Mouse (Mus musculus) layer of hippocampus, adult 2 months (tissue): ENCODE measurements at regions not wholly inside any gene's neighbourhood (a gene's known extent, or its start where the extent isn't known, plus 50 kb on each side); places are given as distances from the start of the nearest gene placed in this dataset.

Source experiments
- DNase-seq, 2 experiments: peaks; one replicate each; pipeline ENCODE4 v3.0.0; 2022; ENCODE audit warnings: low spot score in 2 of 2
- H3K27ac ChIP-seq: fragments of 200-600 bp; 2 replicates; pipeline ENCODE4 v1.8.1; 2022
- H3K4me3 ChIP-seq: fragments of 200-600 bp; 2 replicates; pipeline ENCODE4 v1.8.1; 2022; ENCODE audit warnings: mild to moderate bottlenecking
- CTCF ChIP-seq: fragments of 200-600 bp; conservative IDR thresholded peaks from 2 replicates; pipeline ENCODE4 v1.8.1; 2022; ENCODE audit warnings: antibody characterized with exemption, mild to moderate bottlenecking, moderate library complexity

GRCm38 (mm10) chr16:78688251-78688650, 111.7 kb upstream of the D16Ertd472e start:
- no peak for DNase-seq
- no peak overlapping the region for H3K27ac ChIP-seq
- TF ChIP-seq CTCF, result no peak
- H3K4me3 ChIP-seq, result no peak overlapping the region

GRCm38 (mm10) chr16:78685160-78685559, 108.7 kb upstream of the D16Ertd472e start:
- no peak for TF ChIP-seq CTCF

GRCm38 (mm10) chr16:78684031-78684430, 107.5 kb upstream of the D16Ertd472e start:
- H3K4me3 ChIP-seq, result no peak overlapping the region
- TF ChIP-seq CTCF, result no peak
- DNase-seq, result peak in 1 of 2 experiments; percentile 13
- no peak overlapping the region for H3K27ac ChIP-seq

More at GRCm38 (mm10) chr16:78685160-78685559, 108.7 kb upstream of the D16Ertd472e start:
- Histone ChIP-seq H3K4me3 (no peak overlapping the region), H3K27ac (no peak overlapping the region)
- DNase-seq, result no peak

- no peak for TF ChIP-seq CTCF
- no peak for DNase-seq
- no peak overlapping the region for H3K27ac ChIP-seq
These were observed 84.6 kb upstream of the D16Ertd472e start for GRCm38 (mm10) chr16:78661126-78661525.

GRCm38 (mm10) chr16:78644710-78645109, 68.2 kb upstream of the D16Ertd472e start:
- H3K4me3 ChIP-seq, result no peak overlapping the region
- no peak for DNase-seq
- peak; percentile 79 for TF ChIP-seq CTCF
- no peak overlapping the region for H3K27ac ChIP-seq

More at GRCm38 (mm10) chr16:78661126-78661525, 84.6 kb upstream of the D16Ertd472e start:
- H3K4me3 ChIP-seq, result no peak overlapping the region

- Histone ChIP-seq H3K4me3 (no peak overlapping the region), H3K27ac (no peak overlapping the region)
- DNase-seq, result no peak
- no peak for TF ChIP-seq CTCF
These were observed 65.2 kb upstream of the D16Ertd472e start for GRCm38 (mm10) chr16:78641717-78642116.

- TF ChIP-seq CTCF, result no peak
- no peak overlapping the region for H3K27ac ChIP-seq
- no peak overlapping the region for H3K4me3 ChIP-seq
- DNase-seq, result no peak
These were observed 64.7 kb upstream of the D16Ertd472e start for GRCm38 (mm10) chr16:78641205-78641604.

GRCm38 (mm10) chr16:78637452-78637851, 60.9 kb upstream of the D16Ertd472e start:
- DNase-seq, result no peak
- H3K4me3 ChIP-seq, result no peak overlapping the region
- no peak overlapping the region for H3K27ac ChIP-seq
- no peak for TF ChIP-seq CTCF

- DNase-seq, result peak; percentile 13 to 26
- H3K4me3 ChIP-seq, result no peak overlapping the region
- peak; percentile 86 for TF ChIP-seq CTCF
- H3K27ac ChIP-seq, result no peak overlapping the region
These were observed 60.5 kb upstream of the D16Ertd472e start for GRCm38 (mm10) chr16:78637015-78637414.

- DNase-seq, result no peak
- Histone ChIP-seq H3K4me3 (no peak overlapping the region), H3K27ac (no peak overlapping the region)
- no peak for TF ChIP-seq CTCF
These were observed 59.3 kb upstream of the D16Ertd472e start for GRCm38 (mm10) chr16:78635774-78636173.

GRCm38 (mm10) chr16:78635257-78635656, 58.7 kb upstream of the D16Ertd472e start:
- no peak overlapping the region for H3K4me3 ChIP-seq
- no peak overlapping the region for H3K27ac ChIP-seq
- peak; percentile 88 for TF ChIP-seq CTCF
- DNase-seq, result peak; percentile 46 to 77

GRCm38 (mm10) chr16:78631797-78632196, 55.3 kb upstream of the D16Ertd472e start:
- no peak overlapping the region for H3K4me3 ChIP-seq
- H3K27ac ChIP-seq, result no peak overlapping the region
- TF ChIP-seq CTCF, result no peak
- DNase-seq, result no peak

GRCm38 (mm10) chr16:78626803-78627202, 50.3 kb upstream of the D16Ertd472e start:
- peak; percentile 76 for TF ChIP-seq CTCF
- Histone ChIP-seq H3K4me3 (no peak overlapping the region), H3K27ac (no peak overlapping the region)
- no peak for DNase-seq
